Mouse (Mus musculus) left cerebral cortex, postnatal 14 days (tissue): ENCODE measurements at regions not wholly inside any gene's neighbourhood (a gene's known extent, or its start where the extent isn't known, plus 50 kb on each side); places are given as distances from the start of the nearest gene placed in this dataset.
A peak's percentile ranks its signal among the peaks of the same experiment; 100 is the strongest.

Source experiments
- DNase-seq, 2 experiments: peaks; one replicate each; pipeline ENCODE4 v3.0.0; 2021 to 2022; ENCODE audit warnings: low spot score in 2 of 2, mixed read lengths in 1 of 2
- intact Hi-C: fragments of 180-260 bp; cut with DNase I; formaldehyde crosslinking; loops from one replicate; pipeline ENCODE4 v1.15.1; 2025

- intact Hi-C loops = no loop called here
- DNase-seq = no peak
Measured at GRCm38 (mm10) chr12:28922236-28922635, 170.6 kb downstream of the Eipr1 start.

DNA sequence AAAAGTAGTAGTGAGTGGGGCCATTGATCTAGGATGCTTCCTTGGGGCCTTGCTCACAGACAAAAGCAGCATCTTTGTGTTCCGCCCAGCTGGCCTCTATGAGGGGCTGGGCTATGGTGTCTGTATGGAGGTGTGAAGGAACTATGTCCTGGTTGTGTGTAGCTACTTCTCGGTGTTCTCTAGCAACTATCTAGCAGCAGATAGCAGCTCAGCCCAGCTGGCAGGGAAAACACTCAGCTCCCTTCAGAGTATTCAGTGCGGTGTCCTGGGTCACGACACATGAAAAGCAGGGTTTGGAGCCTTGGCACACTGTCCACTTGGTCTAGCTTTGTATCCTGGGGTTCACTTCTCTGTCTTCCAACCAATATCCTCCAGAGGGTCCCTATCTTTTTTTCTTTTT is 173.6 kb downstream of the Eipr1 start:
- no peak for DNase-seq

DNA sequence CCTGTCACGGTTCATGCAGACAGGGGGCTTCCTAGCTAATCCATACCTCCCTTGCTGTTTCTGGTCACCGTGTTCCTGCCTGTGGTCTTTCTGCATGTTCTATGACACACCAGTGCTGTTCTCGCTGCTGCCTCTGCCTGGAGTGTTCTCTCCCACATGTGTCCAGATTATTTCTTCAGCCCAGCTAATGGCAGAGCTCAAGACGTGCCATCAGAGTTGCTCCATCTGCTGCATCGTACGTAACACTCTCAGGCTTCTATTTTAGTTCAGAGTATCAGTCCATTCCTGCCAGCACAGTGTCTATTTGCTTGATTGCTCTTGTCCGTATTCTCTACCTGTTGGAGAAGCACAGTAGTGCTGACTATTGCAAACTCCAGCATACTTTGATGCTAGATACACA is 188.3 kb downstream of the Eipr1 start:
- intact Hi-C loops = no loop called here
- no peak for DNase-seq

More for the DNA sequence above, 173.6 kb downstream of the Eipr1 start:
- intact Hi-C loops = no loop called here

DNA sequence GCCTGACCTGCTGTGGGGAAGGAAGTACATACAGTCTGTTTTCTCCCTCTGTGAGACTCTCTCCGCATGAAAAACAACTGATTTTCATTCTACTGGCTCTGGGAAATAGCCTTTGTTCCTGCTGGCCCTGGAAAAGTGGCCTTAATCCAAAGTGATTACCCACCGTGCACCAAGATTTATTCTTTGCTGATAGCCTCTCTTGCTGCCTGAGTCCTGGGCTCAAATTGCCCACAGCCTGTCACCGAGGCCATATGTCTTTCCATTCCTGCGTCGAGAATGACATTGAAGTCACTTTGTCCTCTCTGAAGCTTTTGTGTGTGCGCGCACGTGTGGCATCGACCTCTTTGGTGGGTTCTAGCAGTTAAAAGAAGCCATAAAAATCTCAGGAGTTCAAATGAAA is 197.3 kb downstream of the Eipr1 start:
- intact Hi-C loops = no loop called here
- no peak for DNase-seq

- DNase-seq = no peak
- intact Hi-C loops = no loop called here
Measured at GRCm38 (mm10) chr12:28949307-28949706, 197.7 kb downstream of the Eipr1 start.

DNA sequence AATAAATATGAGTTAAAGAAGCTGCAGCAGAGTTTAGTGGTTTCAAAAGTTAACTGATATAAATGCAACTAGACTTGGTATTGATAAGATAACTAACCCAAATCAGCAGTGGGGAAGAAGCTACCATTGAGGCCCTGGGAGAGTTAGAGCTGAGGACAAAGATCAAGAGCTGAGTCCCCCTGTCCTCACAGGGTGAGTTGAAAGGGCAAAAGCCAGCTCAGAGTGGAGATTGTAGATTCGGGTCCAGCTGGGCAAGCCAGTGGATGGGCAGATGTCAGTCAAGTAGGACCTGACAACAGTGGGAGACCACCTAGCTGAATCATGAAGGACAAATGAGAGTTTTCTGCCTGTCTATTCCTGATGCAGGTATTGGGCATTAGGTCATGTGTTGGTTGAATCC is 205.6 kb downstream of the Eipr1 start:
- DNase-seq = no peak
- intact Hi-C loops = no loop called here

DNA sequence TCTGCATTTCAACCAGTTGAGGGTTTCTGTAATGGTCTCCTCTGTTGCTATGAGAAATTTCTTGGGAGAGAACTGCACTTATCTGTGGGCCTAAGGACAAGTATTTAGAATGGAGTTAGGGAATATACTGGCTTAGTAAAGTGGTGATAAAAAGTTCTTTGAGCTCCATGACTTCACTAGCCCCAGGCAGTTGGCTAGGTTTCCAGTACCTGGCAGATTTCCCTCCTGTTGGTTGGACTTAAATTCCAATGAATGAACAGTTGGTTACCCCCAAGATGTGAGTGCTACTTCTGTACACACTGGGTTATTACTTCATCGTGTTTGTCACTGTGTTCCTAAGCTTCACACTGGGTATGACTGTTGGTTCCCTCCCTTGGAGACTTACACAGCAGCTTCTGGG is 207.1 kb downstream of the Eipr1 start:
- no peak for DNase-seq

DNA sequence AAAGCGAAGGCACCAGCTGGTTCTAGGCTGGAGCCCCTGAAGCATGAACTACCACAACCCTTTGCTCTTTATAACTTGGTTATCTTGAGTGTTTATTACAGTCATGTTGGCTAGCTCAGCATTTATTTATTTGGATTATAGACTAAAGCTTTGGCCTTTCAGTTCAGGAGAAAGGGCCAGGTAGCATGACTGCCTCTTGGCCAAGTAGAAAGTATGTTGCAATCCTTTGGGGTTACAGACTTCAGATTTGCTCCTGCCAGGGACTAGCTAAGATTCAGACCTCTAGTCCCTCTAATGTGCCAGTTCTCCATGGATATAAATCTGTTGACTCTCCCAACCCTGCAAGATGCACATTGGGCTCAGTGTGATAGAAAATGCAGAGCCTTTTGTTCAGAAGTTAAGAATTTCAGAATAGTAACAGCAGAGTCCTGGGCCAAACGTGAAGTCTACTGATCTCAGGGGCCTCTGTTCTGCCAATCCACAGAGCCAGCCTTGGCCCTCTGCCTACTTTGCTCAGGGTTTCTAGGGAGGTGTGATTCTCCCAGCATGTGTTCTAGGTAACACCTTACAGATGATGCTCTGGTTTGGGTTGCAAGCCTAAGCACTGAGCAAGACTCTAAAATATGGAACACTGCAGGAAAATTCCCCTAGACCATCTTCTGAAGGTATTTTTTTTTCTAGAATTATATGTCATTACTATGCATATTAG is 218.2 kb downstream of the Eipr1 start:
- peak; percentile 38 to 63 for DNase-seq
- intact Hi-C loops = loop anchor here (5.0 kb wide), 2 partner anchors 98 to 268 kb away; no protein-coding TSS in a partner anchor

More for the DNA sequence above, 207.1 kb downstream of the Eipr1 start:
- intact Hi-C loops = no loop called here

- intact Hi-C loops = loop anchor here (5.0 kb wide), 2 partner anchors 102 to 272 kb away; no protein-coding TSS in a partner anchor
- peak; percentile 76 to 92 for DNase-seq
Measured at GRCm38 (mm10) chr12:28974571-28975041, 223.0 kb downstream of the Eipr1 start.

DNA sequence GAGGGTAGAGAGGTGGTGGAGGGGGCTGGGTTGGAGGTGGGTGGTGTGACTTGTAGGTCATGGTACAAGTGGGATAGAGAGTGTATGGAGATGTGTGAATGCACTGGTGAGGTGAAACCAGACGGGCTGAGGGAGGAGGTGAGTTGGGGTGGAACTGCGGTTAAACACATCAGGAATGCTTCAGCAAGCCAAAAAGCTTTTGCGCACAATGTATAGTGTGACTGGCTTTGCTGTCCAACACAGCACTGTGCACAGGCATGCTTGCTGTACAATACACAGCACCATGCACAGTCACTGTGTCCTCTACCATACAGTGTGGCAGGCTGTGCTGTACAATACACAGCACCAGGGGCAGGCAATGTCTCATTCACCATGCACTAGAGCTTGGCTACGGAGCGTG is 223.6 kb downstream of the Eipr1 start:
- peak; percentile 19 to 47 for DNase-seq
- intact Hi-C loops = no loop called here

DNA sequence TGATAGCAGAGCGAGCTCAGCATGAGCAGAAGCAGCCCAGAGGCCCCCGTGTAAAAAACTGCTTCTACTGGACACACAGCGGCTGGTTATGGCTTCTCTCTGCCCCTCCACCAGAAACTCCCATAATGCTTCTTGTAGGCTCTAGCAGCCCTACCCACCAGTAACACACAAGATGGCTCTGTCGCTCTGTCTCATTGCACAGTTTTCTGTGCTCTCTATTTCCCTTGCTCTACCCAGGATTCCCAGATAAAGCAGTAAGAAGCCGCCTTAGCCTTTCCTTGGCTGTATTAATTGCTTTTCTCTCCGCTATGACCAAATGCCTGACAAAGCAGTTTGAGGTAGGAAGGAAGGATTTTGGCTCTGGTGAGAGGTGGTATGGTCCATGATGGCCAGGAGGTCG is 228.1 kb downstream of the Eipr1 start:
- DNase-seq = no peak
- intact Hi-C loops = no loop called here

- intact Hi-C loops = no loop called here
- DNase-seq = no peak
Measured at GRCm38 (mm10) chr12:28986214-28986613, 234.6 kb downstream of the Eipr1 start.

DNA sequence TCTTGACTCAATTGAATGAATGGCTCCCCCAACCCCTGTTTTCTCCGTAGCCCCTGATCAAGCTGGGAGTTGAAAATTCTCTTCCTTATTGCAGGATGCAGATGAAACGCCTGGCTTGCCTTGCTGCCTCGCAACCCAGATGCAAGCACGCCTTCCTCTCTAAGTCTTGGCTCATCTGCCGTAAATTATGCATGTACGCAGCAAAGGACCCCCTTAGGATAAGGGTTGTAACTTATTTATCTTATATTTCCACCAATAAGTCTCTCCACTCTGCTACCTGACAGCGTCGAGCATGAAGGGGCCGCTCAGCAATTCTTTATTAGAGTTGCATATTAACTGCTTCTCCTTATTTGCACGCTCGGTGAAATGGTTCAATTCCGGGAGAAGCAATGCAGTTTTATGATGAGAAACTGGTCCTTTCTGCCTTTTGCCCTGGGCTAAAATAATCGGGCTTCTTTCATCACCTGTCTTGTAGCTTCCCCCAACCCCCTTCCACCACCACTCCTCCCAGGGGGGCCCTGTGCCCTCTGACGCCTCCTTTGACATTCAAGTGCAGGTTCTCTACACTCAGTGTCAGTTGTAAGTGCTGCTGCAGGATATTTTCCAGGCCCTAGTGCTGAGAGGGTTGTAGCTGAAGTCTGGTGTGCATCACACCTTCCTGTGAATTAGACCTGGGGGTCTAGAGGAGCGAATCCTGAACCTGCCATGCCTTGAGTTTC is 246.0 kb downstream of the Eipr1 start:
- intact Hi-C loops = no loop called here
- no peak for DNase-seq

- intact Hi-C loops = no loop called here
- no peak for DNase-seq
Measured at GRCm38 (mm10) chr12:28999963-29000451, 248.4 kb downstream of the Eipr1 start.

GRCm38 (mm10) chr12:29004504-29004903 is 252.9 kb downstream of the Eipr1 start:
- intact Hi-C loops = no loop called here
- DNase-seq = no peak

DNA sequence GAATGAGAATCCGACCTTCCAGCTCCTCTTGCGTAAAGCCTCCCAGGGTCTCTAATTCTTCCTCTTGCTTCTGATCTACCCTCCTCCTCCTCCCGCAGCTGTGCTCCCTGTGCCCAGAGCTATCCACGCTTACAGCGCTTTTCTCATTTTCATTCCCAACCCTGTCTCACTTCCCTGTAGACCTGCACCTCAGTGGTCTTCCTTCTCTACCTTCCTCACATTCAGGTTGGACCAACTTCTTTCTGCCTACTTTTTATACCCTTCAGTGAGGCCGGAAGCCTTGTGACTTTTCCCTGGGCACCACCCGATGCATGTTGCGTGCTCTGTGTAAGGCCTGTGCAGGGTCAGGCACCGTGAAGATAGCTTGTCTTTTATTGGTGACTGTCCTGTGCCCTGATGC is 263.0 kb downstream of the Eipr1 start:
- no peak for DNase-seq
- intact Hi-C loops = no loop called here

GRCm38 (mm10) chr12:29015200-29015862 is 263.7 kb downstream of the Eipr1 start:
- intact Hi-C loops = no loop called here
- peak; percentile 11 to 30 for DNase-seq

GRCm38 (mm10) chr12:29021152-29021551 is 269.5 kb downstream of the Eipr1 start:
- no peak for DNase-seq
- intact Hi-C loops = no loop called here

DNA sequence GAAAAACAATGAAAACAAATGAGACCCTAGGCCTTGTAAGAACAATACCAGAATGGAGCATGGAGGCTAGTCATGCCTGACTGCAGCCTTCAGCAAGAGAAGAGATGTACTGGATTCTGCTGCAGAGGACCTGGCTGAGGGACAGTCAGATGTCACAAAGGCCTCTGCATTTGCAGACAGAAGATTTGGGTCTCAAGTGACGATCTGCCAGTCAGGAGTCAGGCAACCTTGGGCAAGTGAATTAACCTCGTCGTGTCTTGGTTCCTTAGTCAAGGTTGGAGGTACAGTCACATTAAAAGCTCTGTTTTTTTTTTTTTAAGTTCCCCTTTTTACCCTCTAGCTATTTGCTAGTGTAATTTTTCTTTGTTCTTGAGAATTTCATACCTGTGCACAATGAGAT is 276.6 kb downstream of the Eipr1 start:
- no peak for DNase-seq
- intact Hi-C loops = no loop called here

GRCm38 (mm10) chr12:29029461-29029860 is 277.9 kb downstream of the Eipr1 start:
- intact Hi-C loops = no loop called here
- DNase-seq = peak; percentile 30 to 67
